Mouse (Mus musculus) heart, postnatal 4 days (tissue): ENCODE results near the gene C3. TPM values are rescaled to one million over a fixed set of nuclear protein-coding genes. Genes with fewer than 3 reads are reported as not detected.

Experiments used
- microRNA-seq, 2 experiments: library from miRNA; unstranded; fragments of <30 nt; microRNA quantifications; one replicate each; pipeline ENCODE4 v1.2.0; 2021 to 2022
- total RNA-seq, 2 experiments: library from RNA; stranded (reverse); gene quantifications; 2 replicates each; pipeline ENCODE4 v1.2.3; 2021

The C3 gene
- total RNA-seq, 2 experiments from 2014 or later, result 60.1 to 79.6 TPM

Small RNAs within 50 kb of the gene (microRNA-seq; reads per million reads assigned to microRNA genes)
- 0 reads per million in 2 experiments for gene Mir6978

Other genes starting within 250 kb of the C3 start
- not detected for gene Acer1, start 246.0 kb downstream of the C3 start, total RNA-seq
- 10 to 100 TPM; 55.1 to 60.7 TPM for gene Clpp, start 237.8 kb downstream of the C3 start, total RNA-seq
- gene Alkbh7, start 230.8 kb downstream of the C3 start, total RNA-seq, result 10 to 100 TPM; 42.3 to 49.3 TPM
- gene Pspn, start 228.1 kb downstream of the C3 start, total RNA-seq, result not detected
- 10 to 100 TPM; 36.0 to 36.9 TPM for gene Gtf2f1, start 216.8 kb downstream of the C3 start, total RNA-seq
- gene Gm17949, start 216.7 kb downstream of the C3 start, total RNA-seq, result not detected
- gene Khsrp, start 196.6 kb downstream of the C3 start, total RNA-seq, result 100 to 1,000 TPM; 112 to 113 TPM
- gene Slc25a41, start 186.5 kb downstream of the C3 start, total RNA-seq, result not detected
- gene Crb3, start 169.0 kb downstream of the C3 start, total RNA-seq, result under 1 TPM in 1 of 2 experiments, not detected in 1; 0.47 TPM
- gene Slc25a23, start 168.3 kb downstream of the C3 start, total RNA-seq, result 10 to 100 TPM; 78.3 to 81.6 TPM
- under 1 TPM; 0.69 to 0.70 TPM for gene Dennd1c, start 149.6 kb downstream of the C3 start, total RNA-seq
- gene Tubb4a, start 140.4 kb downstream of the C3 start, total RNA-seq, result 1 to 10 TPM; 5.9 to 6.7 TPM
- under 1 TPM; 0.48 to 0.61 TPM for gene Tnfsf9, start 122.8 kb downstream of the C3 start, total RNA-seq
- gene Cd70, start 78.4 kb downstream of the C3 start, total RNA-seq, result not detected
- not detected for gene Tnfsf14, start 34.0 kb downstream of the C3 start, total RNA-seq
- 10 to 100 TPM; 19.5 to 20.4 TPM for gene Gpr108, start 20.3 kb upstream of the C3 start, total RNA-seq
- gene Trip10, start 21.3 kb upstream of the C3 start, total RNA-seq, result 10 to 100 TPM; 45.6 to 46.9 TPM
- 1 to 10 TPM; 1.0 to 1.4 TPM for gene Vav1, start 51.0 kb upstream of the C3 start, total RNA-seq
- 1 to 10 TPM; 3.9 to 4.0 TPM for gene Adgre1, start 130.6 kb upstream of the C3 start, total RNA-seq